Mouse (Mus musculus): ENCODE results near the gene Npff.

- TF ChIP-seq CTCF (IDR thresholded peaks at IDR 0.05; ENCODE audit: low read depth, low read length) (no peak), POLR2A (IDR thresholded peaks at IDR 0.05; ENCODE audit: borderline replicate concordance, low read depth, low read length) (no peak)
Observed at GRCm38 (mm10) chr15:102516293-102516692, 8.4 kb downstream of the Npff start.
